Mouse (Mus musculus) intestine, embryonic 15.5 days (tissue): ENCODE measurements around the gene Npr1. TPM values are rescaled to one million over a fixed set of nuclear protein-coding genes. Genes with fewer than 3 reads are reported as not detected.
A peak's percentile ranks its signal among the peaks of the same experiment; 100 is the strongest.

Source experiments
- ATAC-seq: fragments of 200-750 bp; cut with Nextera tagmentation; 2 replicates; pipeline ENCODE4 v1.8.0; 2017; ENCODE audit warnings: moderate TSS enrichment, moderate library complexity
- H3K27ac ChIP-seq: fragments of 300-500 bp; sonication (generic); 2 replicates; pipeline ENCODE4 v1.5.1; 2015; ENCODE audit warnings: mild to moderate bottlenecking, inconsistent platforms
- H3K27me3 ChIP-seq: fragments of 300-500 bp; sonication (generic); replicated peaks from 2 replicates; pipeline ENCODE4 v1.6.1; 2015; ENCODE audit warnings: inconsistent platforms
- H3K36me3 ChIP-seq: fragments of 300-500 bp; sonication (generic); 2 replicates; pipeline ENCODE4 v1.6.1; 2015; ENCODE audit warnings: inconsistent platforms
- H3K4me1 ChIP-seq: fragments of 300-500 bp; sonication (generic); replicated peaks from 2 replicates; pipeline ENCODE4 v1.6.1; 2015; ENCODE audit warnings: inconsistent platforms
- H3K4me2 ChIP-seq: fragments of 300-500 bp; sonication (generic); replicated peaks from 2 replicates; pipeline ENCODE4 v1.6.1; 2015; ENCODE audit warnings: mild to moderate bottlenecking, inconsistent platforms
- H3K4me3 ChIP-seq: fragments of 300-500 bp; sonication (generic); replicated peaks from 2 replicates; pipeline ENCODE4 v1.5.1; 2015; ENCODE audit warnings: inconsistent platforms
- H3K9ac ChIP-seq: fragments of 300-500 bp; sonication (generic); 2 replicates; pipeline ENCODE4 v1.6.1; 2015; ENCODE audit warnings: inconsistent platforms
- H3K9me3 ChIP-seq: fragments of 300-500 bp; sonication (generic); 2 replicates; pipeline ENCODE4 v1.6.1; 2016; ENCODE audit warnings: inconsistent platforms
- WGBS: fragments of 180-500 bp; shearing (Covaris S2); methylation state at CpG from one replicate; pipeline ENCODE4 v1.1.7; 2015; 5-methylcytosine and 5-hydroxymethylcytosine counted together
- polyA plus RNA-seq: library from polyadenylated mRNA; unstranded; fragments of >200 nt; fragmentation: Nextera tagmentation; extraction: Ambion mirVana; gene quantifications from 2 replicates; pipeline ENCODE4 v1.2.1, GENCODE M21; 2015

Npr1 gene
- polyA plus RNA-seq, 1 experiment from 2014 or later, result 5.7 TPM

GRCm38 (mm10) chr3:90467618-90468300, 2.1 kb upstream of the Npr1 start:
- ATAC-seq, result no peak
- peaks cover 17% of the 10 kb centered on the region for H3K4me1 ChIP-seq

GRCm38 (mm10) chr3:90466311-90466766, 673 bp upstream of the Npr1 start:
- Histone ChIP-seq H3K27ac (no peak overlapping the region), H3K4me2 (peak overlapping the region; percentile 95), H3K9me3 (no peaks in the 10 kb centered on the region), H3K4me1 (peaks cover 17% of the 10 kb centered on the region), H3K9ac (peak overlapping the region; percentile 48), H3K36me3 (no peaks in the 10 kb centered on the region), H3K4me3 (peak overlapping the region; percentile 52), H3K27me3 (peaks cover 30% of the 10 kb centered on the region)
- peak; percentile 73 for ATAC-seq
- WGBS, result under 1% methylated on average over 15 of the region's 15 CpGs

More at GRCm38 (mm10) chr3:90467618-90468300, 2.1 kb upstream of the Npr1 start:
- Histone ChIP-seq H3K4me2 (no peak overlapping the region), H3K27me3 (peaks cover 26% of the 10 kb centered on the region), H3K9ac (no peak overlapping the region), H3K36me3 (no peaks in the 10 kb centered on the region), H3K9me3 (no peaks in the 10 kb centered on the region), H3K27ac (no peak overlapping the region), H3K4me3 (no peak overlapping the region)
- WGBS, result 93% methylated on average over 10 of the region's 10 CpGs

GRCm38 (mm10) chr3:90465081-90465685, 483 bp downstream of the Npr1 start:
- Histone ChIP-seq H3K36me3 (no peaks in the 10 kb centered on the region), H3K9ac (peak overlapping the region; percentile 48), H3K27me3 (peaks cover 30% of the 10 kb centered on the region), H3K4me1 (peaks cover 17% of the 10 kb centered on the region), H3K4me3 (peak overlapping the region; percentile 52), H3K27ac (no peak overlapping the region), H3K9me3 (no peaks in the 10 kb centered on the region), H3K4me2 (peak overlapping the region; percentile 95)
- 2% methylated on average over 75 of the region's 75 CpGs for WGBS
- ATAC-seq, result peak; percentile 32

DNA sequence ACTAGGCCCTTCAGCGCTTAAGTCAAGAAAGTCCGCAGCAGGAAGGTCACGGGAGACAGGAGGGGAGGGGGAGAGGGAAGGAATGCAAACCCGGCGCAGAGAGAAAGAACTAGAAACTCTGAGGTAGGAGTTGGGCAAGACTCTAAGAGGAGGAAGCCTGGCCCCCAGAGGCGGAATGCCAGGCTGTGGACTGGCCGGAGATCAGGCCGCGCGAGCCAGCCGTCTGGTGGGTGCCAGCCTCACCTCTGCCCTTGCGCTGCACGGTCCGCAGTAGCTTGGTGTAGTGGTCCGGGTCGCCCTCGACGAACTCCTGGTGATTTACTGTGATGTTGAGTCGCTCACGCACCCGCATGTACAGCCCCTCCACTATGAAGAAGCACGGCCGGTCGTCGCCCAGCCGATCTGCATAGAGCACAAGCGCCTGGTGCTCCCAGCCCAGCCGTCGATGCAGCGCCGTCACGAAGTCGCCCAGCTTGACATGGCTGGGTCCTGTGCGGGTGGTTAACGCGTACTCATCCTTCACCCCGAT, 1.1 kb downstream of the Npr1 start:
- no peak overlapping the region for H3K27ac ChIP-seq
- peaks cover 17% of the 10 kb centered on the region for H3K4me1 ChIP-seq
- H3K4me2 ChIP-seq, result peak overlapping the region; percentile 95
- 23% methylated on average over 37 of the region's 37 CpGs for WGBS
- 0 out of 2 replicates have a peak, but pooled peaks have one; percentile 6 for ATAC-seq
- no peaks in the 10 kb centered on the region for H3K9me3 ChIP-seq
- peaks cover 30% of the 10 kb centered on the region for H3K27me3 ChIP-seq
- H3K4me3 ChIP-seq, result peak overlapping the region; percentile 52
- H3K9ac ChIP-seq, result peak overlapping the region; percentile 48; the same call in 1 of the 2 replicates
- no peaks in the 10 kb centered on the region for H3K36me3 ChIP-seq

- no peak for ATAC-seq
Observed at GRCm38 (mm10) chr3:90462579-90462978, 3.1 kb downstream of the Npr1 start.

DNA sequence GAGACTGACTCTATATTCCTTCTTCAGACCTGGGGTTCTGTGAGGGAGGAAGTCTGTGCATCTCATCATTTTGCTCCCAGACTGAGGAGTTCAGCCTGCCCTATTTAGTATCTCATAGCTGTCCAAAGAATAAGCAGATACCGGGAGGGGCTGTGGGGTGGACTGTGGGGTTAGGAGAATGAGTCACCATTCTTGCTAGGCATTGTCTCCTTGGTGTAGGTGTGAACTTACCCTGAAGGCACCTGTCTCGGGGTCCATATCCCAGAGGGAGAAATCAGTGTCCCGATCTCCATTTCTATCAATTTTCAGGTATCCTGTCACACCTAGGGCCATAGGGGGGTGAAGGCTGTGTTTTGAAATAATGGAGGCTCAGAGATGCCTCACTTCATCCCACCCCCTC, 3.7 kb downstream of the Npr1 start:
- Histone ChIP-seq H3K27ac (no peak overlapping the region), H3K27me3 (peaks cover 30% of the 10 kb centered on the region), H3K9me3 (no peaks in the 10 kb centered on the region), H3K4me2 (no peak overlapping the region), H3K4me3 (no peak overlapping the region), H3K36me3 (no peaks in the 10 kb centered on the region), H3K9ac (no peak overlapping the region), H3K4me1 (peaks cover 17% of the 10 kb centered on the region)
- WGBS, result 82% methylated on average over 3 of the region's 3 CpGs
- no peak for ATAC-seq

More at GRCm38 (mm10) chr3:90462579-90462978, 3.1 kb downstream of the Npr1 start:
- H3K4me1 ChIP-seq, result peaks cover 17% of the 10 kb centered on the region
- WGBS, result 29% methylated on average over 7 of the region's 7 CpGs
- H3K27me3 ChIP-seq, result peaks cover 30% of the 10 kb centered on the region
- no peak overlapping the region for H3K9ac ChIP-seq
- no peak overlapping the region for H3K4me2 ChIP-seq
- H3K27ac ChIP-seq, result no peak overlapping the region
- H3K36me3 ChIP-seq, result no peaks in the 10 kb centered on the region
- H3K9me3 ChIP-seq, result no peaks in the 10 kb centered on the region
- H3K4me3 ChIP-seq, result no peak overlapping the region

DNA sequence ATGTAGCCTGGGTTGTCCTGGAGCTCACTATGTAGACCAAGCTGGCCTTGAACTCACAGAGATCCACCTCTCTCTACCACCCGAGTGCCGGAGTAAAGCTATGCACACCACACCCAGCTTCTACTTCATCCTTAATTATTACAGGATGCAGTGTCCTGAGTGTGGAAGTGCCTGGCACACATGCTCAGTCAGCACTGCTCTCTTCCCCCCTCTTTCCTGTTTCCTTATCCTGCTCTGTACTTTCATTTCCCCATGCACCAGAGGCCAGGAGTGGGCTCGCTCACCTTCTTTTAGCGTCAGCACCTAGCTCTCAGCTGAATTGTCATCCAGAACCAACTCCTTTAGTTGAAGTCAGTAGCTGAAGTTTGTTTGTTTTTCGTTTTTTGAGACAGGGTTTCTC, 5.4 kb downstream of the Npr1 start:
- Histone ChIP-seq H3K4me3 (no peak overlapping the region), H3K4me2 (no peak overlapping the region), H3K9ac (no peak overlapping the region), H3K4me1 (peaks cover 8% of the 10 kb centered on the region; the same call in 1 of the 2 replicates), H3K27ac (no peak overlapping the region), H3K27me3 (peaks cover 22% of the 10 kb centered on the region), H3K36me3 (no peaks in the 10 kb centered on the region), H3K9me3 (no peaks in the 10 kb centered on the region)
- no peak for ATAC-seq
- 73% methylated on average over 5 of the region's 5 CpGs for WGBS

- Histone ChIP-seq H3K4me3 (no peak overlapping the region), H3K4me2 (no peak overlapping the region), H3K36me3 (no peaks in the 10 kb centered on the region), H3K9me3 (no peaks in the 10 kb centered on the region), H3K27me3 (peaks cover 16% of the 10 kb centered on the region), H3K4me1 (peaks cover 2% of the 10 kb centered on the region; the same call in 1 of the 2 replicates), H3K27ac (no peak overlapping the region), H3K9ac (no peak overlapping the region)
- WGBS, result 80% methylated on average over 9 of the region's 9 CpGs
- ATAC-seq, result no peak
Observed at GRCm38 (mm10) chr3:90459727-90460126, 5.9 kb downstream of the Npr1 start.

DNA sequence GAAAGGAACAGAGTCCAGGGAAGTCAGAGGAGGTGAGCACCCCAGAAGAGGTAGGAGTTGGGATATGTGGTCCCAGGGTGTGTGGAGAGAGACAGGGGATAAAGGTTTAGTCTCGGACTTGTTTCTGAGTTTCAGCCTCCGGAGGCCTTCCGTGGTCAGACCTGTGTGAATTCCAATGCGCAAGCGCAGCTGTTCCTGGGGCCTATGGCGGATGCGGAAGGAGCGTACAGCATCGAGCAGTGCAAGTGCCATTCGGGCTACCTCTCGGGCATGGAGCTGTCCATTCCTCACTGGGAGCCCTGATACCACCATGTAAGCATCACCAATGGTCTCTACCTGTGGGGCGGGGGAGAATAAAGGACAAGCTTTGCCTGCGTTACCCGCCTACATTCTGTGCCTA, 10.7 kb downstream of the Npr1 start:
- H3K9me3 ChIP-seq, result no peaks in the 10 kb centered on the region
- H3K36me3 ChIP-seq, result no peaks in the 10 kb centered on the region
- ATAC-seq, result no peak
- no peak overlapping the region for H3K4me3 ChIP-seq
- H3K27ac ChIP-seq, result no peak overlapping the region
- no peaks in the 10 kb centered on the region for H3K27me3 ChIP-seq
- no peak overlapping the region for H3K4me2 ChIP-seq
- peaks cover 8% of the 10 kb centered on the region; the same call in 1 of the 2 replicates for H3K4me1 ChIP-seq
- H3K9ac ChIP-seq, result no peak overlapping the region
- WGBS, result 87% methylated on average over 14 of the region's 14 CpGs

DNA sequence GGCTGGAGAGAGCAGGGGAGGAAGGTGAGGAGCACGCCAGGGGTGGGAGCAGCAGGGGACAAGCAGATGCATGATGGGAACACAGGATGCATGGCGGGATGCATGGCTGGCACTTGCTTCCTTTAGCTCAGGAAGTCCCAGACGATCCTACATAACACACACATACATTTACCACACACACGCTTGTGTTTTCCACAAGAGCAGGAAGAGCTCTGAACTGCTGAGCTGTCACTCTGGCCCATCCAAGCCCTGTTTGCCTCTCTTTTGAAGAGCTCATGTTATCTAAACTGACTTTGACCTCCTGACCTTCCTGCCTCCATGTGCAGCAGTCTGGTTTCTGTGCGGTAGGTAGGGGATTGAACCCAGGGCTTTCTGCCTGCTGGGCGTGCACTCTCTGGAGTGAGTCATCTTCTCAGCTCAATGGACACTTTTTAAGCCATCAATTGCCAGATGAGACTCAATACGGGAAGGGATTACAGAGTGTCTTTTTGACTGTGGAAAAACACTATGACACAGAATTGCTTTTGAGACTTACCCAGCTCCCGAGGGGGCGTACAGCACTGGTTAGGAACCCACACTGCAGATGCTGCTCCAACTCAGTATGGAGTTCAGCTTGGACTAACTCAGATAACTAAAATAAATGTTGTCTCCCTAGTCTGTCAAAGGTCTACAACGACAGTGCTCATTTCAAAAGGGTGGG, 14.1 kb downstream of the Npr1 start:
- H3K9ac ChIP-seq, result no peak overlapping the region
- H3K27me3 ChIP-seq, result no peaks in the 10 kb centered on the region
- H3K36me3 ChIP-seq, result no peaks in the 10 kb centered on the region
- H3K4me2 ChIP-seq, result peak overlapping the region; percentile 41
- no peak for ATAC-seq
- 0 out of 2 replicates have a peak overlapping the region, but pooled peaks have one; percentile 4 for H3K4me3 ChIP-seq
- 41% methylated on average over 10 of the region's 10 CpGs for WGBS
- peaks cover 15% of the 10 kb centered on the region for H3K4me1 ChIP-seq
- no peaks in the 10 kb centered on the region for H3K9me3 ChIP-seq
- no peak overlapping the region for H3K27ac ChIP-seq

DNA sequence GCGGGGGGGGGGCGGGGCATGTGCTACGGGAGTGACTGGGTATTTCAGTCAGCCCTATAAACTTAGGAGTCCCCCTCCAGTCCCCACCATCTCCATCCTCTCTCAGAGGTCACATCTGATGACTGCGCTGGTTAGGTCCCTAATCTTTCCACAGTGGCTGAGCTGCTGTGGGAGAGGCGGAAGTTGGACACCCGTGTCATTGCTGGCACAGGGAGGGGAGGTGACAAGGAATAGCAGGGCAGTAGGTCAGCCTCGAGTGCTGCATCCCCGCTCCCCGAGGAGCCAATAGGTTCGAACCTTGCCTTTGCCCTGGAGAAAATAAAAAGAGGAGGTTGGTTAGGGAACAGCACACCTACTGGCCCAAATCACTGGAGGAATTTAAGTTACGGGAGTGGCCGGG, 14.8 kb downstream of the Npr1 start:
- Histone ChIP-seq H3K27me3 (no peaks in the 10 kb centered on the region), H3K4me1 (peaks cover 19% of the 10 kb centered on the region), H3K27ac (no peak overlapping the region), H3K9me3 (no peaks in the 10 kb centered on the region), H3K4me3 (0 out of 2 replicates have a peak overlapping the region, but pooled peaks have one; percentile 4), H3K9ac (no peak overlapping the region), H3K36me3 (no peaks in the 10 kb centered on the region), H3K4me2 (peak overlapping the region; percentile 41)
- no peak for ATAC-seq
- WGBS, result 29% methylated on average over 12 of the region's 12 CpGs

DNA sequence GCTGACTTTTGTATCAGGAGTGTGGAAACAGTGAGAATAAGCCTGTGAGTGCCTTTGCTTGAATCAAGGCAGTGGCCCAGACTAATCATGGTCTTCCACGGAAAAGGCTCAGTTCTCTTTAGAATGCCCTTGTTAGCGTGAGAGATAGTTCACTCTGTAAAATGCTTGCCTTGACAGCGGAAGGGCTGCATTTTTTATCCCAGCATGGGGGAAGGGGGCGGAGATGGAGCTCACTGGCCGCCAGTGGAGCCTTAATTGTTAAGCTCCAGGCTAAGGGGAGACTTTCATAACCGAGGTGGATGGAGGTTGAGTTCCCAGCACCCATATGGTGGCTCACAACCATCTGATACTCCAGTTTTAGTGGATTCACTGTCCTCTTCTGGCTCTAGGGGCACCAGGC, 17.0 kb downstream of the Npr1 start:
- Histone ChIP-seq H3K27me3 (no peaks in the 10 kb centered on the region), H3K9ac (no peak overlapping the region), H3K36me3 (no peaks in the 10 kb centered on the region), H3K4me3 (no peak overlapping the region), H3K9me3 (no peaks in the 10 kb centered on the region), H3K27ac (no peak overlapping the region), H3K4me2 (no peak overlapping the region), H3K4me1 (peaks cover 23% of the 10 kb centered on the region)
- 59% methylated on average over 6 of the region's 6 CpGs for WGBS
- ATAC-seq, result no peak
